Mouse (Mus musculus): Measurements from ENCODE around the gene Abcb5. TPM values are rescaled to one million over a fixed set of nuclear protein-coding genes. Genes with fewer than 3 reads are reported as not detected.

Gene Abcb5
- total and polyA plus RNA-seq, 3 experiments = not detected

- Histone ChIP-seq H3K4me3 (replicated peaks in 1 of 3; ENCODE audit: low read depth in 2 of 3, low read length in 2 of 3, poor library complexity in 1 of 3) (no peak overlapping the region), H3K27ac (ENCODE audit: insufficient read depth, low read depth) (no peak overlapping the region), H3K9me3 (replicated peaks; ENCODE audit: low read length) (peaks cover 13% of the 10 kb centered on the region), H3K36me3 (replicated peaks in 1 of 2; ENCODE audit: control insufficient read depth in 1 of 2, insufficient read depth in 1 of 2, low read length in 1 of 2) (no peaks in the 10 kb centered on the region), H3K9ac (ENCODE audit: insufficient read depth, low read depth) (no peak overlapping the region), H3K27me3 (replicated peaks) (no peaks in the 10 kb centered on the region), H3K79me2 (replicated peaks; ENCODE audit: control insufficient read depth, extremely low read depth, insufficient read depth, poor library complexity, severe bottlenecking) (no peaks in the 10 kb centered on the region), H3K4me2 (ENCODE audit: insufficient read depth, low read depth, poor library complexity, severe bottlenecking) (no peak overlapping the region), H3K4me1 (ENCODE audit: control insufficient read depth in 1 of 2, insufficient read depth in 2 of 2) (no peaks in the 10 kb centered on the region)
- dilution Hi-C loops (cut with MboI; ENCODE audit: extremely low pct_ligation_motif_present, extremely low pct_unique_long_range_greater_than_20kb, low sequenced_read_pairs) (no loop called here), in situ Hi-C loops (cut with MboI; ENCODE audit: low pct_ligation_motif_present, low pct_unique_long_range_greater_than_20kb, low sequenced_read_pairs) (no loop called here)
- TF ChIP-seq CHD2 (IDR thresholded peaks at IDR 0.05; ENCODE audit: low read length) (no peak), MAZ (IDR thresholded peaks at IDR 0.05; ENCODE audit: low read depth, low read length) (no peak), JUND (conservative IDR thresholded peaks at IDR 0.05; ENCODE audit: low read depth, low read length) (no peak), JUN (IDR thresholded peaks at IDR 0.05; ENCODE audit: insufficient read depth, low read depth, low read length) (no peak), MAX (IDR thresholded peaks at IDR 0.05; ENCODE audit: low read length) (no peak), HCFC1 (IDR thresholded peaks at IDR 0.05; ENCODE audit: low read depth, low read length) (no peak), TBP (conservative IDR thresholded peaks at IDR 0.05; ENCODE audit: low read depth, low read length) (no peak), POLR2A (IDR thresholded peaks at IDR 0.05; ENCODE audit: low read depth, low read length) (no peak), GABPA (IDR thresholded peaks at IDR 0.05; ENCODE audit: insufficient replicate concordance, low read depth, low read length) (no peak), MXI1 (IDR thresholded peaks at IDR 0.05; ENCODE audit: low read depth, low read length) (no peak), RAD21 (IDR thresholded peaks at IDR 0.05; ENCODE audit: low read depth, low read length) (no peak), PAX5 (IDR thresholded peaks at IDR 0.05; ENCODE audit: low read length) (no peak), SIN3A (IDR thresholded peaks at IDR 0.05; ENCODE audit: low read length) (no peak), RCOR1 (conservative IDR thresholded peaks at IDR 0.05; ENCODE audit: low read depth, low read length) (no peak)
- no peak for DNase-seq (ENCODE audit: extremely low read depth)
Measured at GRCm38 (mm10) chr12:118844111-118844510, 122.1 kb downstream of the Abcb5 start.

GRCm38 (mm10) chr12:118842671-118843411 lies 123.4 kb downstream of the Abcb5 start:
- no peak overlapping the region for H3K9ac ChIP-seq (ENCODE audit: insufficient read depth, low read depth)
- H3K4me3 ChIP-seq (replicated peaks in 1 of 3; ENCODE audit: low read depth in 2 of 3, low read length in 2 of 3, poor library complexity in 1 of 3) = no peak overlapping the region
- no peak overlapping the region for H3K27ac ChIP-seq (ENCODE audit: insufficient read depth, low read depth)
- no peaks in the 10 kb centered on the region for H3K79me2 ChIP-seq (replicated peaks; ENCODE audit: control insufficient read depth, extremely low read depth, insufficient read depth, poor library complexity, severe bottlenecking)
- dilution Hi-C loops (cut with MboI; ENCODE audit: extremely low pct_ligation_motif_present, extremely low pct_unique_long_range_greater_than_20kb, low sequenced_read_pairs) (no loop called here), in situ Hi-C loops (cut with MboI; ENCODE audit: low pct_ligation_motif_present, low pct_unique_long_range_greater_than_20kb, low sequenced_read_pairs) (no loop called here)
- no peaks in the 10 kb centered on the region for H3K36me3 ChIP-seq (replicated peaks in 1 of 2; ENCODE audit: control insufficient read depth in 1 of 2, insufficient read depth in 1 of 2, low read length in 1 of 2)
- no peaks in the 10 kb centered on the region for H3K27me3 ChIP-seq (replicated peaks)
- peaks cover 6% of the 10 kb centered on the region for H3K9me3 ChIP-seq (replicated peaks; ENCODE audit: low read length)
- no peak for DNase-seq (ENCODE audit: extremely low read depth)
- no peak overlapping the region for H3K4me2 ChIP-seq (ENCODE audit: insufficient read depth, low read depth, poor library complexity, severe bottlenecking)
- no peak for TF ChIP-seq POLR2A (IDR thresholded peaks at IDR 0.05; ENCODE audit: low read depth, low read length)
- no peak for TF ChIP-seq NRF1 (IDR thresholded peaks at IDR 0.05; ENCODE audit: low read depth, low read length)
- no peak for TF ChIP-seq ZC3H11A (IDR thresholded peaks at IDR 0.05; ENCODE audit: low read depth, low read length)
- no peak for TF ChIP-seq ETS1 (conservative IDR thresholded peaks at IDR 0.05; ENCODE audit: low read depth, low read length)
- TF ChIP-seq MEF2A (IDR thresholded peaks at IDR 0.05; ENCODE audit: borderline replicate concordance, low read depth, low read length) = no peak
- no peak for TF ChIP-seq POLR2AphosphoS2 (IDR thresholded peaks at IDR 0.05; ENCODE audit: low read depth, low read length)
- no peak for TF ChIP-seq CHD1 (IDR thresholded peaks at IDR 0.05; ENCODE audit: low read depth, low read length)
- no peak for TF ChIP-seq TCF12 (IDR thresholded peaks at IDR 0.05; ENCODE audit: low read depth, low read length)
- no peak for TF ChIP-seq IRF4 (IDR thresholded peaks at IDR 0.05; ENCODE audit: low read depth, low read length)
- no peak for TF ChIP-seq USF1 (IDR thresholded peaks at IDR 0.05; ENCODE audit: low read depth, low read length)
- TF ChIP-seq HCFC1 (IDR thresholded peaks at IDR 0.05; ENCODE audit: low read depth, low read length) = no peak
- TF ChIP-seq MAFK (IDR thresholded peaks at IDR 0.05; ENCODE audit: insufficient replicate concordance, low read length) = no peak
- TF ChIP-seq ZKSCAN1 (IDR thresholded peaks at IDR 0.05; ENCODE audit: borderline replicate concordance, low read depth, low read length) = no peak
- no peak for TF ChIP-seq CTCF (conservative IDR thresholded peaks at IDR 0.05 in 1 of 2, IDR thresholded peaks at IDR 0.05 in 1 of 2; ENCODE audit: low read depth in 2 of 2, low read length in 2 of 2)
- TF ChIP-seq SIN3A (IDR thresholded peaks at IDR 0.05; ENCODE audit: low read length) = no peak
- no peak for TF ChIP-seq RCOR1 (conservative IDR thresholded peaks at IDR 0.05; ENCODE audit: low read depth, low read length)
- no peaks in the 10 kb centered on the region for H3K4me1 ChIP-seq (ENCODE audit: control insufficient read depth in 1 of 2, insufficient read depth in 2 of 2)
